Mouse (Mus musculus) hindbrain, embryonic 13.5 days (tissue): ENCODE data around the gene Lap3. TPM values are rescaled to one million over a fixed set of nuclear protein-coding genes. Genes with fewer than 3 reads are reported as not detected.
A peak's percentile ranks its signal among the peaks of the same experiment; 100 is the strongest.

Experiments used
- ATAC-seq: fragments of 200-750 bp; cut with Nextera tagmentation; 2 replicates; pipeline ENCODE4 v1.8.0; 2017; ENCODE audit warnings: moderate TSS enrichment; ENCODE audit not compliant: low FRiP score
- H3K27ac ChIP-seq: fragments of 300-500 bp; sonication (generic); 2 replicates; pipeline ENCODE4 v1.5.1; 2015; ENCODE audit warnings: inconsistent platforms, mild to moderate bottlenecking, moderate library complexity
- H3K27me3 ChIP-seq: fragments of 300-500 bp; sonication (generic); 2 replicates; pipeline ENCODE4 v1.6.1; 2015; ENCODE audit warnings: mild to moderate bottlenecking, inconsistent platforms
- H3K36me3 ChIP-seq: fragments of 300-500 bp; sonication (generic); 2 replicates; pipeline ENCODE4 v1.6.1; 2015; ENCODE audit warnings: mild to moderate bottlenecking, inconsistent platforms
- H3K4me1 ChIP-seq: fragments of 300-500 bp; sonication (generic); replicated peaks from 2 replicates; pipeline ENCODE4 v1.6.1; 2015; ENCODE audit warnings: inconsistent platforms
- H3K4me2 ChIP-seq: fragments of 300-500 bp; sonication (generic); 2 replicates; pipeline ENCODE4 v1.6.1; 2015; ENCODE audit warnings: inconsistent platforms, mild to moderate bottlenecking, moderate library complexity
- H3K4me3 ChIP-seq: fragments of 300-500 bp; sonication (generic); 2 replicates; pipeline ENCODE4 v1.5.1; 2015; ENCODE audit warnings: mild to moderate bottlenecking, inconsistent platforms
- H3K9ac ChIP-seq: fragments of 300-500 bp; sonication (generic); 2 replicates; pipeline ENCODE4 v1.6.1; 2015; ENCODE audit warnings: mild to moderate bottlenecking, inconsistent platforms
- H3K9me3 ChIP-seq: fragments of 300-500 bp; sonication (generic); 2 replicates; pipeline ENCODE4 v1.6.1; 2016; ENCODE audit warnings: inconsistent platforms
- WGBS: fragments of 180-500 bp; shearing (Covaris S2); methylation state at CpG from one replicate; pipeline ENCODE4 v1.1.7; 2015; 5-methylcytosine and 5-hydroxymethylcytosine counted together
- polyA plus RNA-seq: library from polyadenylated mRNA; unstranded; fragments of >200 nt; fragmentation: Nextera tagmentation; extraction: Ambion mirVana; gene quantifications from 2 replicates; pipeline ENCODE4 v1.2.1, GENCODE M21; 2015

Lap3 gene
- polyA plus RNA-seq, 1 experiment from 2014 or later: 31.5 TPM

- peaks cover 69% of the 10 kb centered on the region for H3K36me3 ChIP-seq
- WGBS: 99% methylated on average over 3 of the region's 3 CpGs
- ATAC-seq: no peak
Measured at GRCm38 (mm10) chr5:45529696-45530095, 36.5 kb downstream of the Lap3 start.

GRCm38 (mm10) chr5:45534319-45535098 lies 41.3 kb downstream of the Lap3 start:
- H3K4me1 ChIP-seq: peaks cover 4% of the 10 kb centered on the region; the same call in 1 of the 2 replicates

More at GRCm38 (mm10) chr5:45529696-45530095, 36.5 kb downstream of the Lap3 start:
- Histone ChIP-seq H3K27me3 (no peaks in the 10 kb centered on the region), H3K27ac (no peak overlapping the region), H3K9me3 (no peaks in the 10 kb centered on the region), H3K9ac (no peak overlapping the region), H3K4me1 (peaks cover 4% of the 10 kb centered on the region; the same call in 1 of the 2 replicates), H3K4me3 (no peak overlapping the region), H3K4me2 (no peak overlapping the region)

GRCm38 (mm10) chr5:45535177-45535576 lies 42.0 kb downstream of the Lap3 start:
- WGBS: 73% methylated on average over 4 of the region's 4 CpGs

More at GRCm38 (mm10) chr5:45534319-45535098, 41.3 kb downstream of the Lap3 start:
- Histone ChIP-seq H3K4me2 (no peak overlapping the region), H3K9me3 (no peaks in the 10 kb centered on the region), H3K27me3 (no peaks in the 10 kb centered on the region), H3K36me3 (peaks cover 24% of the 10 kb centered on the region), H3K4me3 (no peak overlapping the region), H3K9ac (0 out of 2 replicates have a peak overlapping the region, but pooled peaks have one; percentile 5), H3K27ac (no peak overlapping the region)
- peak; percentile 82 for ATAC-seq
- 5% methylated on average over 17 of the region's 17 CpGs for WGBS

GRCm38 (mm10) chr5:45539502-45539901 lies 46.3 kb downstream of the Lap3 start:
- Histone ChIP-seq H3K4me3 (no peak overlapping the region), H3K9ac (no peak overlapping the region), H3K36me3 (no peaks in the 10 kb centered on the region), H3K27me3 (0 out of 2 replicates have a peak, but pooled peaks cover 3% of the 10 kb centered on the region), H3K9me3 (no peaks in the 10 kb centered on the region), H3K4me1 (no peaks in the 10 kb centered on the region), H3K27ac (no peak overlapping the region), H3K4me2 (no peak overlapping the region)
- ATAC-seq: no peak
- WGBS: 59% methylated on average over 10 of the region's 10 CpGs

More at GRCm38 (mm10) chr5:45535177-45535576, 42.0 kb downstream of the Lap3 start:
- Histone ChIP-seq H3K4me2 (no peak overlapping the region), H3K36me3 (peaks cover 19% of the 10 kb centered on the region), H3K27me3 (no peaks in the 10 kb centered on the region), H3K9ac (no peak overlapping the region), H3K27ac (no peak overlapping the region), H3K9me3 (no peaks in the 10 kb centered on the region), H3K4me3 (no peak overlapping the region), H3K4me1 (peaks cover 4% of the 10 kb centered on the region; the same call in 1 of the 2 replicates)
- no peak for ATAC-seq

- ATAC-seq: no peak
- H3K9ac ChIP-seq: no peak overlapping the region
- H3K4me2 ChIP-seq: no peak overlapping the region
- no peaks in the 10 kb centered on the region for H3K4me1 ChIP-seq
- WGBS: 63% methylated on average over 5 of the region's 5 CpGs
- no peaks in the 10 kb centered on the region for H3K36me3 ChIP-seq
- no peak overlapping the region for H3K27ac ChIP-seq
- 0 out of 2 replicates have a peak, but pooled peaks cover 3% of the 10 kb centered on the region for H3K27me3 ChIP-seq
- H3K4me3 ChIP-seq: no peak overlapping the region
- H3K9me3 ChIP-seq: no peaks in the 10 kb centered on the region
Measured at GRCm38 (mm10) chr5:45543374-45543773, 50.2 kb downstream of the Lap3 start.

GRCm38 (mm10) chr5:45549586-45549985 lies 56.4 kb downstream of the Lap3 start:
- Histone ChIP-seq H3K27me3 (no peaks in the 10 kb centered on the region), H3K4me3 (no peak overlapping the region), H3K36me3 (no peaks in the 10 kb centered on the region), H3K9ac (no peak overlapping the region), H3K4me2 (no peak overlapping the region), H3K27ac (no peak overlapping the region), H3K9me3 (no peaks in the 10 kb centered on the region), H3K4me1 (no peaks in the 10 kb centered on the region)
- ATAC-seq: no peak
- WGBS: 100% methylated on average over 1 of the region's 1 CpGs

Other genes starting within 250 kb of the Lap3 start
- gene Qdpr, start 43.1 kb upstream of the Lap3 start, polyA plus RNA-seq: 113 and 116 TPM in 2 replicates
- 0.18 and 0.43 TPM in 2 replicates for gene Clrn2, start 39.6 kb upstream of the Lap3 start, polyA plus RNA-seq
- 264 and 272 TPM in 2 replicates for gene Med28, start 26.9 kb downstream of the Lap3 start, polyA plus RNA-seq
- gene Fam184b, start 146.2 kb downstream of the Lap3 start, polyA plus RNA-seq: 2.1 and 3.1 TPM in 2 replicates
- gene Ncapg, start 176.5 kb downstream of the Lap3 start, polyA plus RNA-seq: 11.9 and 12.2 TPM in 2 replicates